Mouse (Mus musculus): Measurements from ENCODE around the gene Gm6337. TPM values are rescaled to one million over a fixed set of nuclear protein-coding genes. Genes with fewer than 3 reads are reported as not detected.

Gene Gm6337
- not detected for polyA plus RNA-seq (2015; fragmentation: Illumina TruSeq; extraction: RNeasy Lipid Tissue Mini Kit (QIAGEN cat#74804); ENCODE audit: low read depth, low replicate concordance)

GRCm38 (mm10) chr14:6058167-6058566 is at the start of gene Gm6337:
Gene Gm6337 (minus strand): TSS chr14:6058267.

GRCm38 (mm10) chr14:6093842-6094241 is 35.8 kb upstream of the Gm6337 start, which contains the start of gene Gm8206:
Gene Gm8206 (minus strand): TSS chr14:6093942.

Other genes with a start within 250 kb of the Gm6337 start
- gene Gm3424, start 227.9 kb downstream of the Gm6337 start, polyA plus RNA-seq (2015; fragmentation: Illumina TruSeq; extraction: RNeasy Lipid Tissue Mini Kit (QIAGEN cat#74804); ENCODE audit: low read depth, low replicate concordance) = not detected
- 0.58 TPM for gene Gm8237, start 177.9 kb downstream of the Gm6337 start, polyA plus RNA-seq (2015; fragmentation: Illumina TruSeq; extraction: RNeasy Lipid Tissue Mini Kit (QIAGEN cat#74804); ENCODE audit: low read depth, low replicate concordance)
- gene Gm3248, start 96.5 kb downstream of the Gm6337 start, polyA plus RNA-seq (2015; fragmentation: Illumina TruSeq; extraction: RNeasy Lipid Tissue Mini Kit (QIAGEN cat#74804); ENCODE audit: low read depth, low replicate concordance) = 1.2 TPM
- not detected for gene Gm3453, start 79.1 kb downstream of the Gm6337 start, polyA plus RNA-seq (2015; fragmentation: Illumina TruSeq; extraction: RNeasy Lipid Tissue Mini Kit (QIAGEN cat#74804); ENCODE audit: low read depth, low replicate concordance)
- gene Gm8206, start 35.7 kb upstream of the Gm6337 start, polyA plus RNA-seq (2015; fragmentation: Illumina TruSeq; extraction: RNeasy Lipid Tissue Mini Kit (QIAGEN cat#74804); ENCODE audit: low read depth, low replicate concordance) = 0.58 TPM
- 2.3 TPM for gene Gm3468, start 50.4 kb upstream of the Gm6337 start, polyA plus RNA-seq (2015; fragmentation: Illumina TruSeq; extraction: RNeasy Lipid Tissue Mini Kit (QIAGEN cat#74804); ENCODE audit: low read depth, low replicate concordance)
- gene Gm3476, start 67.5 kb upstream of the Gm6337 start, polyA plus RNA-seq (2015; fragmentation: Illumina TruSeq; extraction: RNeasy Lipid Tissue Mini Kit (QIAGEN cat#74804); ENCODE audit: low read depth, low replicate concordance) = not detected
- not detected for gene Gm21560, start 161.0 kb upstream of the Gm6337 start, polyA plus RNA-seq (2015; fragmentation: Illumina TruSeq; extraction: RNeasy Lipid Tissue Mini Kit (QIAGEN cat#74804); ENCODE audit: low read depth, low replicate concordance)
- gene Gm3411, start 229.0 kb upstream of the Gm6337 start, polyA plus RNA-seq (2015; fragmentation: Illumina TruSeq; extraction: RNeasy Lipid Tissue Mini Kit (QIAGEN cat#74804); ENCODE audit: low read depth, low replicate concordance) = 0.95 TPM
- gene Gm21103, start 246.6 kb upstream of the Gm6337 start, polyA plus RNA-seq (2015; fragmentation: Illumina TruSeq; extraction: RNeasy Lipid Tissue Mini Kit (QIAGEN cat#74804); ENCODE audit: low read depth, low replicate concordance) = not detected